Mouse (Mus musculus) urinary bladder, adult 2 months (tissue): Measurements from ENCODE around the gene Sh3gl2. TPM values are rescaled to one million over a fixed set of nuclear protein-coding genes. Genes with fewer than 3 reads are reported as not detected.

ENCODE experiments used
- DNase-seq: peaks from one replicate; pipeline ENCODE4 v3.0.0; 2022; ENCODE audit warnings: low spot score
- polyA plus RNA-seq: library from polyadenylated mRNA; depleted of rRNA; stranded (reverse); fragments of >200 nt; gene quantifications from 2 replicates; pipeline ENCODE4 v1.2.3, GENCODE M21; 2012

Sh3gl2 gene
- polyA plus RNA-seq, 1 experiment = 150 TPM

DNA sequence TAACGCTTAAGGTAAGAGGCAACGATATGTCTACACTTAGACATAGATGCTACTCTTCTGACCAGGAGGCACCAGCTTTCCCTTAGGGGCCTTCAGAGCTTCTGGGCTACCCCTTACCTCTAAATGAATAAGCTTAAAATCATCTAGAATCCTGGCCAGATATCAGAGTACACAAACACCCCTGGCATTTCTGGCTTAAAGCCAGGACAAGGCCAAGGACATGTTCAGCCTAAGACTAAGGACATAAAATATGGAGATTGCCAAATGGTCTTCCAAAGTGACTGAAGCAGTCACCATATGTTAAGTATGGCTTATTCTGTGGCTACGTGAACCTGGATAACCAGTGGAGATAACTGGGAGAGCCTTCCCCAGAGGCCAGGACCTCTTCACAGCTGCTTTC, 211.5 kb downstream of the Sh3gl2 start:
- no peak for DNase-seq

DNA sequence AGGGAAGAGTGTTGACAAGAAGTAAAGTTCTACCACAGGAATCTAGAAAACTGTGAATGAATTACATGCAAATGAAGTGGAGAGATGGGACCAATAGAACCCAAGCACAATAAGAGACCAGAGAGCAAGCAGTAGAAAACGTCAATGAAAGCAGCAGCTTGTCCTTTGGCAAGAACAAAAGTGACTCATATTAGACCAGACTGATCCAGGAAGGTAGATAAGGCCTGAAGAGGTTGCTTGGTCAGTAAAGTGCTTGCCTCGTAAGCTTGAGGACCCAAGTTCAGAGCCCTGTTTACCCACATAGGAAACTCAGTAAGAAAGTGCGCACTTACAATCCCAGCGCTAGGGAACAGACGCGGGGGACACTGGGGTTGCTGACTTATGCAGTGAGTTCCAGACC, 215.5 kb downstream of the Sh3gl2 start:
- no peak for DNase-seq

DNA sequence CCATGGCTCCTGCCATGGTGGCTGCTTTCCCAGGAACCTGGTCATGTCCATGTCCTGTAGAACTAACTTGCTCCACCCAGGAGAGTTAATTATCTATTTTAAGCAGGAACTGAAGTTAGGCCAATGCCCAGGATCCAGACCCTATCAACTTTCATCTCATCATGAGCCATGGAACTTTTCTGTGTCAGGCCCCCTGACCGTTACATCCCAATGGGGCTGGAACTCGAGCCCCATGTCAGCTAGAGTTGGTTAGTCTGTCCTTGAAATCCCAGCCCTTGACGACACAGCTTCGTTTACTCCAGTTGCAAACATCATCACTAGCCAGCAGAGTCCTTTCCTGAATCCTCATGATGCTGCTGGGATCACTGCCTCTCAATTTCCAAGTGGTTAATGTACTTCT, 221.3 kb downstream of the Sh3gl2 start:
- DNase-seq = no peak

DNA sequence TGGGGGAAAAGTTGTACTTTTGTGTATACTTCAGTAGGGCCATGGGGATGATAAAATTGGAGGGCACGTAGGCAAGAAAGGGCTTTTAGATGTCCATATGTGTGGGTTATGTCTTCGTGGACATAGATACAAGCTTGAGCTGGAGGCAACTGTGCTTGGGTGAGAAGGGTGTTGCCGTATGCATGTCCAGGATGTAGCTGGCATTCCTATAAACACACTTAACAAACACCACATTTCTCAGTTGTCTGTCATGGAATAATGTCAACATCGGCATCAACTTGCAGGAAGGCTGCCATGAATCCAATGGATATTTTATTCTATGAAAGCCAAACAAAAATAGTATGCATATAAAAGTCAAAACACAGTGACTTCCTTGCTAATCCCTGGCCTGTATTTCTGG, 227.9 kb downstream of the Sh3gl2 start:
- DNase-seq = no peak

DNA sequence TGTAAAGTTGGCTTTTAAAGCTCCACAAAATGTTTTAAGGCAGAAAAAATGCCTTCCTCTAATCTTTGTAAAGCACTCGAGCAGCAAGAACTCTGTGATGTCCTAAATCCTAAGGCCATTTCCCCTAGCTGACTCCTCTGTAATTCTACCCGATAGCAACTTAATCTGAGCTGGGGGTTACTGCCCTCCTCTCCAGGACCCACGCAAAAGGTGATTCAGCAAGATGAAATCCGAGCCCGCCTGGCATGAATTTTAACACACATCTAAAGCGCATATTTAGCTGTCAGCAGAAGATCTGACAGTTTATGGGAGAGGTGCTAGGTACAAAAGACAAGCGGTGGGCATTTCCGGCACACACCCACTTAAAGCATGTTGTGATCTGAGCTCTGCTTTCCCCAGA, 229.8 kb downstream of the Sh3gl2 start:
- DNase-seq = no peak

DNA sequence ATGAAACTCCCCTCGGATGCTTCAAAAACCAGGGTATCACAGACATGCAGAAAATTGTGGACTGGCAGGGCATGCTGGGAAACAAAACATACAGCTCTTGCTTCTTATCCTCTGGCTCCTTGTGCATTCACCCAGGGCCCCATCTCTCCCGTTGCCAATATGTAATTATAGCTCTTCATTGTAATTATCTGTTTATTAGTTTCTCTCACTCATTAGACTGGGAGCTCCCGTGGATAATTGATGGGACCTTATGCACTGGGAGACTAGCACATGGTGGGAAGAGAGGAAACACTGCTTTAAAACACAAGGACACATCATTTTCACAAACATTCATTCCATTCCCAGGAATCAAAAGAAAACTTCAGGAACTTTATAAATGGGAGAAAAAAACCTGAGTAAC, 233.9 kb downstream of the Sh3gl2 start:
- no peak for DNase-seq

DNA sequence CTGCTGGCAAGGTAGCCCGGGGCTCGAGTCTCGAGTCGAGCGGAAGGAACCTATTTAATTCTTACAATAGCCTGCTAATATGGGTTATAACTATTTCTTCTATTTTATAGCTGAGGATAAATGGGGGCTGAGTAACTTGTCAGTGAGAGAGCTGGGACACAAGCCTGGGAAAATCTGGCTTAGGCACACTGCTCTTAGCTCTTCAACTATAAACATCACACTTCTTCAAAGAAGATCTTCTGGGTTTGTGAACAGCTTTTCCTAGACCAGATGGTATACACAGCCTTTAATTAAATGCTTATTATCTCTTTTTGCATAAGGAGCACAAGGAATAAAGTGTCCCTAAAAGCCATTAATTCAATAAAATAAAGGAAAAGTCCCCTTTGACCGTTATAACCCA, 278.7 kb downstream of the Sh3gl2 start:
- DNase-seq = no peak

DNA sequence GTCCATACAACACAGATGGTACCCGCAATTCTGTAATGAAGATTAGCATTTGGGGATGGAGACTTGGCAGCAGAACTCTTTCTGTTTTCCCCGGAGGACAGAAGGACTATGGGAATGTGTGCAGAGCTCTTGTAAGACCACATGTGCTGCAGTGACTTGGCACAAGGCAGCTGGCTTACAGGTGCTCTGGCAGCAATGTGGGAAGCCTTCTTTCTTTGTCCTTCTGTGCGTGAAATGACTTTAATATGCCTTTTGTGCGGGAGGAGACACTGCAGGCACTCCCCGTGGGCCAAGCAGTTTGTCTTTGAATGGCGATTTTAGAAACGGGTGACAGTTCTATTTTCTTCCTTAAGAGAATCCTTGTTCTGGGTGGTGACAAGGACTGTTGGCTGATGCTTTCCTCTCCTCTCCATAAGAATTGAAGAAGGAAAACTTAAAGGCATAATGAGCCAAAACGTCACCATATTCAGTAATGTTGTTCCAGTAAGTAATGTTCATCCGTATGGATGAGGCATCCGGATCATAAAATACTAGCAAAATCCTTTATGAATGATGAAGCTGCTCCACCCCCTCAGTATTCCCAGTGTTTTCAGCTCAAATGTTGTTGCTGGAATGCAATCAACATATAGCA, 281.5 kb downstream of the Sh3gl2 start:
- no peak for DNase-seq

DNA sequence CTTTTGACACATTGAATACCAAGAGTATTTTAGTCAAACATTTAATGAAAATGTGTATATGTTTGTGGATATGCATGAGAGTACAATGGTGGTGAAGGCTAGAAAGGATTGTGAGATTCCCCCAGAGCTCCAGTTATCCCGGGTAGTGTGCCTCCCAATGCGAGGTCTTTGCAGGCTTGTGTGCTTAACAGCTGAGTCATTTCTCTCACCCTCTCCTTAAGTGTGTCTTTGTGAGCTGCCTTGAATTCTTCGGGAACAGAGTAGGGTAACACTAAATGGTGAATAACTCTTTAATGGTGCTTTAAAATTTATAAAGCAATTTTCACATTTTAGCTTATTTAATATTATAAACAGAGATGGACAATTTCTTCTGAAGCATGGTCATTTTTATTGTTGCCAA, 300.8 kb downstream of the Sh3gl2 start:
- no peak for DNase-seq

DNA sequence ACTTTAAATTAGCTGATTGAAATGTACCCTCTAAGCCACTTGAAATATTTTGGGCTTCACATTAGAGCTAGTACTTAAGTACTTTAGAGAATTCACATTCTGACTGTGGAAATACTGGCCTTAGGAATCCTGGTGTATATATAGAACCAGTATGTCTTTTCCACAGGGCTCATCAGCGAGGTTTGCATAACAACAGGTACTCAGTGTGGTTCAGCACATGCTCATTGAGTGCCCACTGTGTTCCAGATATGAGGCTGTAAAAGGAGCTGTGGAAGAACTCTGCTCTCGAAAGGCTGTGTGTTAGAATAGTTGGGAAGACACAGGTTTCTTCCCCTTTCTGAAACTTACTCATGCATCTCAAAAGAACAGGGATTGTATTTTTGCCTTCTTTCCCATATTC, 302.1 kb downstream of the Sh3gl2 start:
- no peak for DNase-seq

DNA sequence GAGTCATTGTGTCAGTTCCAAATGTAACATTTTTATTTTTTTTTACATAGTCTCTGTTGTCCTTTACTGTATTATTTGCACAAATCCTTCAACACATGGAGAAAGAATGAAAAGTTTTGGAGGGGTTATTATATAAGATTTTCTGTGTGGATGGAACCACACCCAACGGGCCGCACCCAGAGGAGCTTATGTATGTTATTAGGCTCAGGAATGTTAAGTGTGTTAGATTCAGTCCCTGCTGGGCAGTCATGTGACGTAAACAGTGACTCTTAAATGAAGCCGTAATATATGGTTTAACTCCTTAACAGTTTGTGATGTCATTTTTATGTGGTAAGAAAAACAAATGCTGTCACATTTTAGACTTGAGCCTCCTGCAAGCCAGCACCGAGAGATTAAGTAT, 302.6 kb downstream of the Sh3gl2 start:
- DNase-seq = no peak

DNA sequence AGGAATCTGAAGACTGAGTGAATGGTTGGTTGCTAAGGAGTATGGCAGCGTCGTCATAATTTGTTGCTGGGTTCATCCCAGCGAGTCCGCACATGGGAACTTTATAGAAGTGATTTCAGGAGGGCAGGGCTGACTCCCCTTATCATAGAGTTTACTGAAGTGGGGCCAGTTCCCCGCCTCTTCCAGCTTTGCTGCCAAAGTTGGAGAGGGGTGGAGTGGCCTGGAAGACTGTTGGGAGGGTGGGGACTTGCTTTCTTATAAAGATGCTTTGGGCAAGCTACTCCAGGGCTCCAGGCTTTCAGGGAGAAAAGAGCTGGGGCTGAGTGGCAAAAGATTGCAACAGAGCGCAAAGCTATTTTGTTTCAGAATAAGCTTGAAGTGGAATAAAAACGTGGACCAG, 308.4 kb downstream of the Sh3gl2 start:
- DNase-seq = no peak

DNA sequence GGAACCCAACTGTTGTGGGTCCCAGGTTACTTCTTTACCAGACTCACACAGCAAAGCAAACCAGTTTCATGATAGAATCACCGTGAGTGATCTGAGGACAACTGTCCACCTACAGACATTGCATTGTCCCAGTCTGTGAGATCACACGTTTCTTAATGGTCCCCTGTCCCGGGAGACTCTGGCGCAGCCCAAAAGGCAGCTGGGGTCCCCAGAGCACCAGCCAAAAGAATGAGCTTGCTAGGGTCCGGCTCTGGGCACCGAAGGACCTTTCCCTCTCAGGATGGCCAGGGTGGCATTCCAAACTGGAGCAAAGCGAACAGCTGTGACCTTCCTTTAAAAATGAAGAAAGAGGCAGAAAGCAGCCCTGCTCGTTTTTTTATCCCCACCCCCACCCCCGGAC, 308.9 kb downstream of the Sh3gl2 start, which contains the start of gene Adamtsl1:
Adamtsl1 (plus strand) TSS at position 381 of the 400 bp plus-strand sequence.
- DNase-seq = no peak

DNA sequence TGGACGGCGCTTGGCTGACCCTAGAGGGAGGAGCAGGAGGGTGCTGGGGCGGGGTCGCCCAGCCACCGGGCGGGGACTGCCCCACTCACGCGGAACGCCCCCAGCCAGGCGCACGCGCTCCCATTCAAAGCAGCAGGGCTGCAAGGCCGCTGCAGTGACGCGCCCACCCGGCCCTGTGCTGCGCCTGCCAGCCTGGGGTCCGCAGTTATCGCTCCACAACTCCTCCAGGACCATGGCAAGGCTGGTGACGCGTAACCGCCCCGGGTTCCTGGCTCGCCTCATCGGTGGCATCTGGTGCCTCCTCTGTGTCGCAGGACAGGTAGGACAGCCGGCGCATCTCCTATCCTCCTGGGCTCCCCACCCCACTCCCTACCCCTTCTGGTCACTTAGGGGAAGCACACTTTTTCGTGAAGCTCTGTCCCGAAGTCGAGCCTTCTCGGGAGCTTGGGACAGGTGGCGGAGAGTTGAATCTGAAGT, 309.3 kb downstream of the Sh3gl2 start:
- DNase-seq = peak; percentile 27

DNA sequence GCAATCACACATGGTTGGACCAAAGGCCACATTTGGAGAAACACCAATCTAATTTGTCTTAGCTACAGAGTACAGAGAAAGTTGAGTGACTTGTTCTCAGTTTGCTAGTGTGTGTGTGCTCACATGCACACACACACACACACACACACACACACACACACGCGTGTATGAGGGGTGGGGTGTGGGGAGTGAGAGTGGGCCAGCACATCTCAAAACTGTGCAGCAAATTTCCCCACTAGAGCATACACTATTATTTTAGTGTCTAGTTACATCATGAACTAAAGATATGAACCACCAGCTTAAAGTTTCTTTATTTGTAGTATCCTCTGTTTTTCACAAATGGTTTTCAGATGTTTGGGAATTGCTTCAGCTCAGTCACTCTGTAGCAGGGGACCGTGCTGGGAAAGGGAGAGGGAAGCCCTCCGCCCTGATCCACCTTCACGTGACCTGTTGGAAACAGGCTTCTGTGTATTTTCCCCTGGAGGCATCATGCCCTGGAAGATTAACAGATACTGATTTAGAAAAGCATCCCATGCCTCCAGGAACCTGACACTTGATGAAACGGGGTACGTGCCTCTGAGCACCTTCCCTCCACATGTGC, 322.1 kb downstream of the Sh3gl2 start:
- DNase-seq = no peak

DNA sequence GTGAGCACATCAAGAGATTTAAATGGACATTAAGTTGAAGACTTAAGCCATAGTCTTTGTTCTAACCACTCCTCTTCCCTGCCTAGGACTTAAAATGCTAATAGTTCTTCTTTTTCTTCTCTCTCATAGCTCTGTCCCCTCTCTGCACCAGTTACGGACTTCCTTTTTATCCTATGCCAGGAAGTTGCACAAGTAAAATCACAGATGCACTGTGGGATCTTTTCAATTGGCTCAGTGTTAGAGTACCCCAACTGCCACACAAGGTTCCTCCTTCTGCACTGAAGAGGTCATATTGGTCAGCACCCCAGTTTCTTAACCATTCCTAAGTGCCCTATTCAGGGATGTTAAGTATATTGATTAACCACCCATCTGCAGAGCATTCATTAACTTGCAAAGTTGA, 324.9 kb downstream of the Sh3gl2 start:
- DNase-seq = no peak

DNA sequence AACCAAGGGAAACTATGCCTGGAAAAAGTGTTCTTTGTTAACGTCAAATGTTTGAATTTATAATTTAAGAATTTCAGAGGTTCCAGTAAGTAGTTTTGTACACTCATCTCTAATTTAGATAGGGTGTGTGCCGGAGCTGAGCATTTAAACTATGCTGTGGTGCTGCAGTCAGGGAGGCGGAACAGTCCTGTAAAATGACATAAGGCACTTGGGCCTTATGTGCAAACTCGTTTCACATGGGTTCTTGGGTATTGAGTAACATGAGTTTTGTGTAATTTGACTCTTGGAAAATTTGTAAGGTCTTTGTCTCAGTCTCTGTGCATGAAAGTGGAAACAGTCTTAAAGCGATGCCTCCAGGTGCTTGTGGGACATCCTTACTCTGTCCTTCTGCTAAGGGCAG, 334.8 kb downstream of the Sh3gl2 start:
- DNase-seq = no peak

DNA sequence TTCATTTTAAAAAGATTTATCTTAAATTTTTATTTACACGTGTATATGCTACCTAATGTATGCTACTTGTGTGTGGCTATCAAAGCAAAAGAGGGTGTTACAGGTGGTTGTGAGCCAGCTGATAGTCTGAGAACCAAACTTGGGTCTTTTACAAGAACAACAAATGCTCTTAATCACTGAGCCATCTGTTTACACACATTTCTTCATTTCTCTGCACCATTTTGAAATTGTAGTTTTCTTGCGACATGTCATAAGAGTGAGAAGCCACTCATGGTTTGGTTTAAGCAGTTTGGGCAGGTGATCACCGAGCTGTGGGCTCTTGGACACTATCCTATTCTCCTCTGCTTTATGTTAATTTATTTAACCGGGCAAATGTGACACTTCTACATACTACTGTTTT, 338.3 kb downstream of the Sh3gl2 start:
- no peak for DNase-seq

DNA sequence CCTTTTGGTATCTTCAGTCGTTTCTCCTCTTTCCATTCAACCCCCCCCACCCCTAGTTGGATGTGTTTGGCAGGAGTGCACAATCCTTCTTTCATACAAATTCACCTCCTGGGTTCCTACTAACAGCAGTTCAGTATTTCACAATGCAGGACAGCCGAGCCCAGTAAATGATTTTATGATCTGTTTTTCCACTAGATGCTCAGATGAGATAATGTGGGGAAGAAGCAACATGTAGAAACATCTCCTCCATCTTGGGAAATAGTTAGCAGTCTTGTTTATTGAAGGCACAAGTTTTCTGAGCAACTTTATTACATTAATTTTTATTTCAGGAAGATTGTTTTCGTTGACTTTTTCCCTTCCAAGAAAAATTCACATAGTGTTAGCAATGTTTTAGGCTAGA, 349.8 kb downstream of the Sh3gl2 start:
- DNase-seq = no peak

DNA sequence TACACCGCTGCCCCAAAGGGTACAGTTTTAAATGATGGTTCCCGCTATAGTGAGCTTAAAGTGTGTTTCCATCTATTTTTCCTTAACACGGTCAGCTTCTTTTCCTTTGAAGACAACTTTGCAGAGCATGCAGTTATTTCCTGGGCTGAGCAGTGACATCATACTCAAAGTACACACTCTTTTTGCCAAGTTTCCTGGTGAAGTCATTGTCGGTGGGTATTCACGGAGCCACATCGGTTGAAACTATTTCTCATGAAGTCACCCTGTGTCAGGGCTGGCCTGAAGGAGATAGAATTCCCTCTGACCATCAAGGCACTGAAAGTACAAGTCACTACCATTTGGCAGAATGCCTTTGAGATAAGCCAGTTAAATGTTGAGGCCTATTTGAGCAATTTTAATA, 354.8 kb downstream of the Sh3gl2 start:
- DNase-seq = no peak

DNA sequence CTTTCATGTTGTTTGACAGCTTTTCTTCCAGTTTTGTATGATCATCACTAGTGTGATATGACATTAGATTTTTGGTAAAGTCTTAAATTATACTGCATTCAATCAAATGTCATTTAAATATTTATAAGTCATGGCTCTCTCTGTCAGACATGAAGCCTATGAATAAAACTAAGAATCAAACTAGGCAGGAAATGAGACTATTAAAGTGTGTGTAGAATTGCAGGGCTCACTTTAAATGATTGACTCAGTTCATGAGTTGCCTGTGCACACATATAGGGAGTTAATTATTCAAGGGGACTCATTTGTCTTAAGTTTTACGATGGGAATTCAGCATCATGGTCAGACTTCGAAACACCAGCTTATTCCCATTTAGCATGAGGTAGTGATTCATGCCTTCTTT, 380.5 kb downstream of the Sh3gl2 start:
- DNase-seq = no peak

DNA sequence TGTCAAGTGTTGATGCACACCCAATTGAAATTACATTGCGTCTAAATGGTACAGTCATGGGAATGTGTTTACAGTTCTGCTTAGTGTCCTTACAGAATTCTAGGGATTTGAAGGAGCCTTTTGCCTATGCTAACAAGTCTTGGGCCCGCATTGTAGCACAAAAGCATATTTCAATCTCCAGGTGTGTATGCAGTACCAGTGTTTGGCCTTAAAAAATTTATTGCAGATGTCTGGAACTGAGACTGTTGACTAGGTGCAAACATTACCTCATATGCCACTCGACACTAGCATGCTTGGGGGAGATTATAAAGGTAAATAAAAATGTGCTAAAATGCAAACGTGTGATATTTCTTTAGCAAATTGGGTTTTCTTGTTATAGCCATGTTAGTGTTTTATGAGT, 384.0 kb downstream of the Sh3gl2 start:
- DNase-seq = no peak

DNA sequence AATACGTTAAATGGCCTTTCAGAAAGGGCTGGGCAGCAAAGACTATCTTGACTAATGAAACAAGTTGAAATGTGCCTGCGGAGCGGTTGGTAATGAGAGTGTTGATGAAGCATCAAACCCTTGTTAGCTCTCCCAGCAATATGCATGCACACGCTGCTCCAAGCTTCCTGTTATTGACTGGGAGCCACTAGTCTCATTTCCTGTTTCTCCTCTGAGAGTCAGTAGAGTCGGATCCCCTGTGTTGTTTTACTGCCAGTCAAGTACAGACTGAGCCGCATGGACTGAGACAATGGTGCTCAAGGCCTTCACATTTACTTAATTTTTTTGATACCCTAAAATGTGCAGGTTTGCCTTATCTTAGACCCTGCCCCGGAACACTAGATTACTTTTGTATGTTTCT, 386.1 kb downstream of the Sh3gl2 start:
- DNase-seq = no peak

DNA sequence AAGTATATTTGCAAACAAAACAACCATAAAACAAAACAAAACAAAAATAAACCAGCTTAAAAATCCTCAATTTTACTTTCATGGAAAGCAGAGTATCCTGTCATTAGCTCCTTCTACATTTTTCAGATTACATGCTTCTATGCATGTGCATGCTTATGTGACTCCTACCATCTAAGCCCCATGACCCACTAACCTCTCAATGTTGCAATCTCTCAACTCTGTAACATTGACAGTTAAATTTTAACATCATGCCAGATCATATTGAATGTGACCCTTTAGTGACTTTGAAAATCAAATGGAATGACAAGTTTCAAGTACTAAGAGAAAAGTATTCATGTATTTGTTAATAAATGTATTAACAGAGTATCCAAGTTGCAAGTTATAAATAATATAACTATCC, 389.2 kb downstream of the Sh3gl2 start:
- DNase-seq = no peak
